In the genomic region with DNA sequence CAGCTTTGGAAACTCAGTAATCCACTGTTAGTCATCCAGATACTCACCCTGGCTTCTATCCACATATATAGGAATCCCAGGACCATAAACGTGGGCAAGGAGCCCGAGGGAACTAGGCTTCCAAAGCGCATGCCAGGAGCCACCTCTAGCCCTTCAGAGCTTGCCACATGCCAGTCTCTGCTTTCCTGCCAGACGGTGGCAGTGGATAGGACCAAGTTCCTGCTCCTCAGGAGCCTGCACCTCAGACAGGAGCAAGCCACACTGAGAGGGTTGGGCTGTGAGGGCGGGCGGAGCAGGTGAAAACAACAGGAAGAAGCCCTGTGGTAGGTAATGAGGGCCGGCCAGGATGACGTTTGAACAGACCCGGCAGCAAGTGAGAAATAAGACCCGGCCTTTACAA, we compare ENCODE assay signal across 12 mouse cellular contexts. TPM values are rescaled to one million over a fixed set of nuclear protein-coding genes. Genes with fewer than 3 reads are reported as not detected.
DNase-seq lines count a peak whose midpoint lies in the region; ATAC-seq and TF ChIP-seq lines count a peak whose summit lies in the region.
"Had no signal": no experiment of that assay in that cellular context is flagged by ENCODE, and none has a peak within 500 bp of the region (broad histone marks: within the 10 kb centered on the region; RNA-seq: fewer than 3 reads in every experiment).

No protein-coding gene starts in this region.

- no peak for TF ChIP-seq EP300 in liver, postnatal 0 days (IDR thresholded peaks at IDR 0.05; ENCODE audit: low read depth)

- no peak overlapping the region for H3K9ac ChIP-seq in liver, postnatal 0 days (replicated peaks)
- H3K9ac ChIP-seq: midbrain, embryonic 15.5 days had no signal

- H3K4me1 ChIP-seq in liver, postnatal 0 days (ENCODE audit: insufficient read depth) = peaks cover 14% of the 10 kb centered on the region

- no peak overlapping the region for H3K27ac ChIP-seq in liver, postnatal 0 days (ENCODE audit: low read depth)
- H3K27ac ChIP-seq: embryonic facial prominence, embryonic 13.5 days; hindbrain, embryonic 12.5 days; midbrain, embryonic 15.5 days had no signal

- TF ChIP-seq CTCF in liver, postnatal 0 days (IDR thresholded peaks at IDR 0.05; ENCODE audit: low read depth) = no peak

- DNase-seq in frontal cortex, postnatal 14 days (ENCODE audit: low spot score in 2 of 2) = no peak
- DNase-seq in urinary bladder, postnatal 14 days (ENCODE audit: low spot score) = peak; percentile 31
- DNase-seq in urinary bladder, adult 2 months (ENCODE audit: low spot score) = no peak
- peak; percentile 80 for DNase-seq in large intestine, adult 2 months (ENCODE audit: low read depth, low spot score)
- no peak for DNase-seq in liver, postnatal 0 days
- DNase-seq in spleen, postnatal 10 days (ENCODE audit: low spot score in 2 of 2) = no peak
- no peak for DNase-seq in thymus, postnatal 10 days (ENCODE audit: low spot score in 2 of 2)
- DNase-seq: right cerebral cortex, postnatal 14 days had no signal

- no peaks in the 10 kb centered on the region for H3K9me3 ChIP-seq in liver, postnatal 0 days (ENCODE audit: low read length)
- H3K9me3 ChIP-seq: embryonic facial prominence, embryonic 13.5 days; hindbrain, embryonic 12.5 days; midbrain, embryonic 15.5 days had no signal

- H3K4me2 ChIP-seq in liver, postnatal 0 days (ENCODE audit: low read depth, low read length) = no peak overlapping the region
- H3K4me2 ChIP-seq: embryonic facial prominence, embryonic 13.5 days; hindbrain, embryonic 12.5 days; midbrain, embryonic 15.5 days had no signal

- WGBS in large intestine, adult 2 months = 20% methylated on average over 10 of the region's 10 CpGs
- WGBS in liver, postnatal 0 days (ENCODE audit: insufficient replicate concordance) = 56% methylated on average over 10 of the region's 10 CpGs

- H3K4me3 ChIP-seq in liver, postnatal 0 days (ENCODE audit: low read depth, low read length) = no peak overlapping the region
- H3K4me3 ChIP-seq: embryonic facial prominence, embryonic 13.5 days; hindbrain, embryonic 12.5 days; midbrain, embryonic 15.5 days had no signal

- ATAC-seq in frontal cortex, adult (ENCODE audit: low TSS enrichment) = 0 out of 2 replicates have a peak, but pooled peaks have one; percentile 13
- ATAC-seq in liver, postnatal 0 days = no peak
- ATAC-seq: midbrain, embryonic 15.5 days had no signal

- H3K27me3 ChIP-seq in liver, postnatal 0 days (ENCODE audit: insufficient read depth, low read length) = no peaks in the 10 kb centered on the region
- H3K27me3 ChIP-seq: embryonic facial prominence, embryonic 13.5 days; hindbrain, embryonic 12.5 days; midbrain, embryonic 15.5 days had no signal

- peaks cover 4% of the 10 kb centered on the region for H3K36me3 ChIP-seq in liver, postnatal 0 days (replicated peaks; ENCODE audit: insufficient read depth, low read length)

RNA-seq across cellular contexts. Expression of a gene that starts 2.9 kb away (rescaled TPM):
- 53.1 and 55.1 TPM in 2 replicates for polyA plus RNA-seq in urinary bladder, adult 2 months (2012; rRNA removed)
- polyA plus RNA-seq in large intestine, adult 2 months (2012; rRNA removed) = 21.0 and 24.7 TPM in 2 replicates
- 5.7 and 6.8 TPM in 2 replicates for polyA plus RNA-seq in liver, postnatal 0 days (2015; fragmentation: Nextera tagmentation; extraction: Ambion mirVana)

RNA-seq across cellular contexts. Expression of a gene that starts 10.2 kb away (rescaled TPM):
- 13.2 and 15.3 TPM in 2 replicates for polyA plus RNA-seq in urinary bladder, adult 2 months (2012; rRNA removed)
- polyA plus RNA-seq in large intestine, adult 2 months (2012; rRNA removed) = 4.4 and 4.8 TPM in 2 replicates
- polyA plus RNA-seq in liver, postnatal 0 days (2015; fragmentation: Nextera tagmentation; extraction: Ambion mirVana) = 3.6 and 4.1 TPM in 2 replicates

RNA-seq across cellular contexts. Expression of a gene that starts 22.7 kb away (rescaled TPM):
- 34.5 and 38.3 TPM in 2 replicates for polyA plus RNA-seq in urinary bladder, adult 2 months (2012; rRNA removed)
- polyA plus RNA-seq in large intestine, adult 2 months (2012; rRNA removed) = 9.1 and 10.4 TPM in 2 replicates
- 4.2 TPM in 2 replicates for polyA plus RNA-seq in liver, postnatal 0 days (2015; fragmentation: Nextera tagmentation; extraction: Ambion mirVana)

RNA-seq across cellular contexts. Expression of a gene that starts 41.6 kb away (rescaled TPM):
- 13.5 and 16.0 TPM in 2 replicates for polyA plus RNA-seq in urinary bladder, adult 2 months (2012; rRNA removed)
- polyA plus RNA-seq in large intestine, adult 2 months (2012; rRNA removed) = 12.0 and 15.4 TPM in 2 replicates
- polyA plus RNA-seq in liver, postnatal 0 days (2015; fragmentation: Nextera tagmentation; extraction: Ambion mirVana) = 7.4 and 8.5 TPM in 2 replicates

RNA-seq across cellular contexts. Expression of a gene that starts 52.4 kb away (rescaled TPM):
- 33.6 and 35.7 TPM in 2 replicates for polyA plus RNA-seq in urinary bladder, adult 2 months (2012; rRNA removed)
- 60.8 and 69.6 TPM in 2 replicates for polyA plus RNA-seq in large intestine, adult 2 months (2012; rRNA removed)
- 28.8 and 29.2 TPM in 2 replicates for polyA plus RNA-seq in liver, postnatal 0 days (2015; fragmentation: Nextera tagmentation; extraction: Ambion mirVana)

Comparison
In these comparisons a context has a peak if more than half of its experiments do, and no peak if none do; other contexts are left out.
1. DNase-seq: peak in urinary bladder, postnatal 14 days (single experiment) and large intestine, adult 2 months (single experiment); none in frontal cortex, postnatal 14 days (0 of 2), urinary bladder, adult 2 months (single experiment), liver, postnatal 0 days (single experiment), spleen, postnatal 10 days (0 of 2) and thymus, postnatal 10 days (0 of 2).